Mouse (Mus musculus): Measurements from ENCODE around the gene Copg2.
A peak's percentile ranks its signal among the peaks of the same experiment; 100 is the strongest.
"Not testable (repeated sequence)": the region's sequence is repeated elsewhere in the genome, so short reads cannot be mapped to it uniquely, and the experiment has no call there.

Copg2 gene

GRCm38 (mm10) chr6:30805053-30805752 lies 91.4 kb downstream of the Copg2 start:
- DNase-seq: peak; percentile 6 to 7

- peak; percentile 38 to 41 for DNase-seq
Measured at GRCm38 (mm10) chr6:30804389-30805052, 92.1 kb downstream of the Copg2 start.

- not testable (repeated sequence) for DNase-seq
Measured at GRCm38 (mm10) chr6:30802915-30803314, 93.7 kb downstream of the Copg2 start.

GRCm38 (mm10) chr6:30751209-30751608 lies 145.4 kb downstream of the Copg2 start:
- no peak for DNase-seq

- DNase-seq: no peak
Measured at GRCm38 (mm10) chr6:30750482-30750881, 146.1 kb downstream of the Copg2 start.

- DNase-seq: no peak
Measured at GRCm38 (mm10) chr6:30749892-30750291, 146.7 kb downstream of the Copg2 start.

- DNase-seq: no peak
Measured at GRCm38 (mm10) chr6:30749042-30749689, 147.4 kb downstream of the Copg2 start.

- DNase-seq: no peak
Measured at GRCm38 (mm10) chr6:30748358-30748910, 148.2 kb downstream of the Copg2 start.

GRCm38 (mm10) chr6:30747631-30748357 lies 148.8 kb downstream of the Copg2 start:
- no peak for DNase-seq

- no peak for DNase-seq
Measured at GRCm38 (mm10) chr6:30745591-30745990, 151.0 kb downstream of the Copg2 start.

- no peak for DNase-seq
Measured at GRCm38 (mm10) chr6:30744846-30745245, 151.7 kb downstream of the Copg2 start.

GRCm38 (mm10) chr6:30739177-30739747 lies 157.3 kb downstream of the Copg2 start:
- DNase-seq: peak; percentile 58 to 63

- DNase-seq: peak; percentile 51 to 56
Measured at GRCm38 (mm10) chr6:30738464-30739006, 158.1 kb downstream of the Copg2 start.

- DNase-seq: peak; percentile 89 to 92
Measured at GRCm38 (mm10) chr6:30737548-30738463, 158.8 kb downstream of the Copg2 start.

GRCm38 (mm10) chr6:30736864-30737547 lies 159.6 kb downstream of the Copg2 start:
- peak; percentile 86 to 90 for DNase-seq

GRCm38 (mm10) chr6:30736372-30736762 lies 160.2 kb downstream of the Copg2 start:
- no peak for DNase-seq

GRCm38 (mm10) chr6:30735728-30736371 lies 160.7 kb downstream of the Copg2 start:
- DNase-seq: no peak

- DNase-seq: no peak
Measured at GRCm38 (mm10) chr6:30734988-30735727, 161.4 kb downstream of the Copg2 start.

- no peak for DNase-seq
Measured at GRCm38 (mm10) chr6:30734465-30734864, 162.1 kb downstream of the Copg2 start.

Data from cerebellum, postnatal 10 days (tissue).